Mouse (Mus musculus): ENCODE data around the gene Slc22a3. TPM values are rescaled to one million over a fixed set of nuclear protein-coding genes. Genes with fewer than 3 reads are reported as not detected.

Slc22a3 gene
- total RNA-seq, 2 experiments from 2014 or later, result 1.3 to 2.7 TPM

DNA sequence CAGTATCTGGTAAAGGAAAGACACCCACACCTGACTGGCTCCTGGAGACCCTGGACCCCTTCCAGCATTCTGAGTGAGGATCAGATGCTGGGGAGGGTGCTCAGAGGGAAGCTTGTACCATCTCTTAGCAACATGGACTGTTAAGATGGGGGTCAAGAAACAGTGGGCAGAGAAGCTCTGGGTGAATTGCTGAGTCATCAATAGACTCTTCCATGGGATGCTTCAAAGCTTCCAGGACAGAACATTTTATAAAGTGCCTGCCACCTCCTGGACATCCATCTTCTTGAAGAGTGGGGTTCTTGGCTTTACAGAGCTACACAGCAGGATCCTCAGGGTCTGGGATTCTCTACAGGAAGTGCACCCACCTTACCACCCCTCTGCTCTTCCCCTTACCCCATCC lies 35.0 kb downstream of the Slc22a3 start:
- DNase-seq (ENCODE audit: low spot score in 2 of 2), result no peak

DNA sequence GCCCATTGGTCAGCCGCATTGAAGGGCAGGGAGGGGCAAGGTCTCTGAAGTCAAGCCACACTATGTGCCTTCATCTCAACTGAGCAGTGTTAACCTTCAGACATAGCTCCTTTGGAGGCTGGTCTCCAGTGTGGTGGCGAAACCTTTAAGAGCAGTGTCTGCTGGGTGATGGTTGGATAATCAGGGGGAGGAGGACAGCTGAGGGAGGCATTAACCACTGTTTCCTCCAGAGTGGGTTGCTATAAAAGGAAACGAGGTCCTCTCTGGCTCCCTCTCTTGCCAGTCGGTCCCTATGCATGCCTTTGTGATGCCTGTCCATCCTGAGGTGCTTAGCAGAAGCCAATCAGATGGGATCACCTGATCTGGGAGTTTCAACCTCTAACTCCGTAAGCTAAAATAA lies 38.8 kb downstream of the Slc22a3 start:
- DNase-seq (ENCODE audit: low spot score in 2 of 2), result no peak

DNA sequence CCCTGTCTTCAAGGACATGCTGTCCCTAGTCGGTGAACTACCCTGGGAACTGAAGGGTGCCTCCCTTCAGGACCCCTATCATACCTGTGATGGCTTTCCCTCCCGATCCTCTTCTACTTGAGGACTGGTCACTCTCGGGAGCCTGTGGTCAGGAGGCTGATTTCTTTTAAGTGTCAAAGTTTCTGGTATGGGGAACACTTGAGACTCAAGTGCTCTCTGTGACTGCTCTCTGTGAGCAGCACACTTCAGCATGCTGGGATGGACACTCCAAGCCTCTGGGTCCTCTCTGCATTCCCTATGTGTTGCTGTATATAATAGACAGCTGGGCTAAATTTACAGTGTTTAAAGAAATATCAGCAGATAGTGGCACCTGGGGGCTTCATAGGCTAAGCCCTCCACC lies 39.9 kb downstream of the Slc22a3 start:
- DNase-seq (ENCODE audit: low spot score in 2 of 2), result no peak

DNA sequence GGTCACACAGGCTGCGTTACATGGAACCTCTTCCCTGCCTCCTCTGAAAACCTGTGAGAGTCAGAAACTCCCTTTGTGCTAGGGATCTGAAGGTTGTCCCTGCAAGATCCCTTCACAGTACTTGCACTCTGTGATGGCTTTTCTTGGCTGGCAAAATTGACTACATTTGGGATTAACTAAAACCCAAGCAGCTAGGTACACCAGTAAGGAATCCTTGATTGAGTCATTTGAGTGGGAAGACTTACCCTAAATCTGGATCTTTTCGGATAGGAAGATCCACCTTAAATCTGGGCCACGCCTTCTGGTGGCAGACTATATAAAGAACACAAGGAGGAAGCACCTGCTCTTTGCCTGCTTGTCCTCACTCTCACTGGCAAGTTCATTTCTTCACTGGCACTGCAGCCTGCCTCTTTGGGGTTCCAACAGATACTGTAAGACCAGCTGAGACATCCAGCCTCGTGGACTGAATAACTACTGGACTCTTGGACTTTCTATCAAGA lies 41.0 kb downstream of the Slc22a3 start:
- DNase-seq (ENCODE audit: low spot score in 2 of 2), result no peak

DNA sequence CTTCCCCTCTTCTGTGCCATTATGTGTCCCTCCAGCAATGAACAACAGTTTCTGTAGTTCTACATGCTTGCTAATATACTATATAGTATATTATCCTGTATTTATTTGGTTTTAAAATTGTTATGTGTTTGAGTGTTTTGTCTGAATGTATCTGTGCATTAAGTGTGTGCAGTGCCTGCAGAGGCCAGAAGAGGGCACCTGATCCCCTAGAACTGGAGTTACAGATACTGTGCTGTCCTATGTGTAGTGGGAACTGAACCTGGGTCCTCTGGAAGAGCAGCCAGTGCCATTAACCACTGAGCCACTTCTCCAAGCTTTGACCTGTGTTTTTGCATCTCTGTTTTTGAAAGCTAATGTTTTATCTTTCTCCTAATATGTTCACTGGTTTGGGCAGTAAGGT lies 46.3 kb downstream of the Slc22a3 start:
- DNase-seq (ENCODE audit: low spot score in 2 of 2), result no peak

DNA sequence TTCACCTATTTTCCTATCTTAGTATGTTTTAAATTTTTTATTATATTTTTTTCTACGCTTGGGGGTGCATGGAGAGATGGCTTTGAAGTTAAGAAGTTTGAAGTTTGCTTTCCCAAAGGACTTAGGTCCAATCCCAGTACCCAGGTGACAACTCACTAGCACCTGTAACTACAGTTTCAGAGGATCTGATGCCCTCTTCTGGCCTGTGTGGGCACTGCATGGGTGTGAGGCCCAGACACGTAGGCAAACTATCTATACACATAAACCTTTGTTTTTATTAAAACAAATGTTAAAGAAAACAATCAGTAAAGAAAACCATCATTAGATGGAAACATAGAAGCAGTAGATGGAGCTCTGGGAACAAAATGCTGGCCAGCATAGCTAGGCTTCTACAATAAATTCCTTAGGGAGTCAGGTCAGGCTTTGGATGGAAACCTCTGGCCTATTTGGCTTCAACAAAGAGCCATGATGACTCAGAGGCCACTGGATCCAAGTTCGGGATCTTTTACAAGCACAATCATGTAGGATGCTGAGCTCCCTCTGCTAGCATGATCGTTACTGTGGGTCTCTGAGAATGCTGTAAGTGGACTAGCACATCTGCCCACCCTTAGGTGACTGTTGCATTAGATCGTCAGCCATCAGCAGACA lies 52.2 kb downstream of the Slc22a3 start:
- DNase-seq (ENCODE audit: low spot score in 2 of 2), result peak in 1 of 2 experiments; percentile 18

DNA sequence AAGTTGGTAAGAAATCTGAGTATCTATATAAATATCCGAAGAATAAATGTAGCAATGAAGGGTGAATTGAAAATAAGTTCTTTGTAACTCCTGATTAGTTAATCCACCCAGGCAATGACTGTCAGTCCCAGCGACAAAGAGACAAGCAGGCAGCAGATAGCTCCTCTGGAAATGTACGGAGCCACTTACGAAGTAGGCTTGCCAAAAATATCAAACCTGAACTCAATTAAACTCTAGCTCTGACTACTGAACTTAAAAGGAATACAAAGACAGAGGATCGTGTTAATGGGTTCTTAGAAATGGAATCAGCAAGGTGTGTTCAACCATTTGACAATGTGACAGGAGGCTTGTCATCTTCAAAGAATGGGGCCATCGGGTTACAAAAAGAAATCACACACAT lies 53.8 kb downstream of the Slc22a3 start:
- DNase-seq (ENCODE audit: low spot score in 2 of 2), result no peak

DNA sequence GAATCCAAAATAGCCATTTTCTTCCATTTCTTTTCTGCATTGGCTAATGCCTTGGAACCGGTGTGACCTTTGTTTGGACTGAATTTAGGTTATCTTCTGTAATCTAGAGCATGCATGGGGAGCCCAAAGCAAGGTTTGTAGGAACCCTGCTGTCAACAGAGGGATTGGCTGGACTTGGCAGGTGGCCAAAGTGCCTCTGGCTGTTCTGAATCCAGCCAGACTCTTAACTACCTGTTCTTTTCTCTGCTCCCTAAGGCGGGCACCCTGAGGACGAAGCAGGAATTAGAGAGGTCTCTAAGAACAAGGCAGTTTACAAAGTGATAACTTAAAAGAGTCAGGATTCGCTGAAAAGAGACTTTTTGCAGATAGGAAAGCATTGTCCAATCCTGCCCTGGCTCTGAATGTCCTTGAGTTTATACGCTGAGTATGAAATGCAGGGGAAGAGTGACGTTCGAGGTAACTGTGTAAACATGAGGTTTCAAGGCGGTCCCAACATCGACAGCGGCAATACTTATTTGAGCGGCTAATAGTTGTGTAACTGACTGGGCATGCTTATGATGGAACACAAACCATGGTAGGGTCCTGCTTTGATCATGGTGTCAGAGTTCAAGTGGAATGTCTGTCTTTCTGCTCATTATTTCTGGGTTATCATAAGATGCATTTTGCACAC lies 54.5 kb downstream of the Slc22a3 start:
- no peak for DNase-seq (ENCODE audit: low spot score in 2 of 2)

DNA sequence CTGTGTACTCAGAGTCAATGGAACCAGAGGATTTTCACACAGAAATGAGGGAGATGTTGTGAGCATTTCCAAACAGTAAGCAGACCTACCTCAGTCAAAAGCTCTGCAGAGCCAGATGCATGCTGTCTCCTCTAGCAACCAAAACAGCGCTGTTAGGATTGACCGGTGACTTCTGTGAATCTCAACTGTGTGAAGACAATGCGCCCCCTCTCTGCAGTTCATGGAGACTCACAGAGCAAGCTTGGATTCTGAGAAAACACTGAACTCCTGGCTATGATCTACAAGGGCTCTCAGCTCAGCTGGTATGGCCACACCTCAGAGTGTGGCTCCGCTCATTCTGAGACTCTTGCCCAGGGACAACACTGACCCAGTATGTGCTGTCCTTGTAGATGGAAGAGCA lies 56.3 kb downstream of the Slc22a3 start:
- no peak for DNase-seq (ENCODE audit: low spot score in 2 of 2)

DNA sequence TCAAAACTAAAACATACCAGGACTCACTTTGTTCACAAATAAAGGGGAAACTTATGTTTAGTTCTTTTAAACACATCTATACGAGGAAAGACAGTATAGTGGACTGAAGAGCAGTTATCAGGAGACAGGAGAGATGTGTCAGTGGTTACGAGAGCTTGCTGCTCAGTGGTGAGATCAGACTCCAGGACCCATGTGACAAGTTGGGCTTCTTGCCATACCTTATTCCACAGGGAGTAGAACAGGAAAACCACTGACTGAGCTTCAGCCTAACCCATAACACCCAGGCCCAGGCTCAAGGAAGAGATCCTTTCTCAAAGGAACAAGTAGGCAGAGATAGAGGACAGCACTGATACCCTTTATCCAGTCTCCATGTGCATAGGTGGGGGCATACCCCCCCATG lies 62.9 kb downstream of the Slc22a3 start:
- DNase-seq (ENCODE audit: low spot score in 2 of 2), result no peak

DNA sequence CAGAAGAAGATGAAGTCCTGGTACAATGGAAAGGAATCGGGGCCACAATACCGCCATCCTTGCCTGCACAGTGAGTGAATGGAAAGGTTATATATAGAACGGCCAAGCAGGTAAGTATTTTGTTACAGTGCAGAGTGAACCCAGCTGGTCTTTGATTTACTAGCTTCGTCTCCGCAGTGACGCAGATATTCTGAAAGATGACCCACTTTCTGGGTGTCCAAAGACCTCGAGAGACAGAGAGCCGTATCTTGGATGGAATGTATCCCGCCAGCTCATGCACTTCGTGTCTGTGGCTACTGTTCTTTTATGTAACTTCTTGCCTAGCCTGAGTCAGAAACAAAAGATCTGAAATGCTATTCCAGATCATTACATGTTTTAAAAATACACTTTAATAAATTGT lies 69.7 kb downstream of the Slc22a3 start:
- no peak for DNase-seq (ENCODE audit: low spot score in 2 of 2)

DNA sequence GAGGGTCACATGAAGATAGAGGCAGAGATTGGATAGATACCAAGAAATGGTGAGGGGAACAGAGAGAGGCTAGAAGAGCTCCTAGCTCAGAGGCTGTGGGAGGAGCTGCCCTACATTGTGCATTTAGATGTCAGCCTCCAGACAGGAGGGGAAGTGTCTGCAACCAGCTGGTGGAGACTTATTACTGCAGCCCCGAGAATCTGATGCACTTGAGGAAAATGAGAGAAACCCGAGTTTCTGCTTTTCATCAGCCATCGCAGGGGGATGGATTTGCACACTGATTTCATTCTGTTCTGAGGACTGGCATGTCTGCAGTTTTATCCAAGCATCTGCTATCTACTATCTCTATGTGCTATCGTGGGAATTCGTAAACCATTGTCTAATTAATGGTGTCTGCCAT lies 75.8 kb downstream of the Slc22a3 start:
- DNase-seq (ENCODE audit: low spot score in 2 of 2), result no peak

DNA sequence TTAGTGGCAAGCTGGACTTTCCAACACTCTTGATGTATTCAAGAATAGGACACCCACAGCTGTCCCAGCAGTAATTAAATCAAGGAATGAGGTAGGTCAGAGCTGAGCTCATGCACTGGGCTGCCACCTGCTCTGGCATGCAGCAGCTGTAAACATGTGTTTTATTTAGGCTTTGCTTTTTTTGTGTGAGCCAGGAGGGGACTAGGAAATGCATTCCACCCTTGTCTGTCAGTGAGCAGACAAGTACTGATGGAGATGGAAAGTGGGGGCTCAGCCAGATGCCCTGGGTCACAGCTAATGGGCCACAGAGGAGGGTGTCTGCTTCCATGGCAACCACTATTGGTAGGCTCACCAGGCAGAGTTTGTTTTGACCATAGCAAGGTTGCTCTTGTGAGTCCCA lies 79.1 kb downstream of the Slc22a3 start:
- no peak for DNase-seq (ENCODE audit: low spot score in 2 of 2)

DNA sequence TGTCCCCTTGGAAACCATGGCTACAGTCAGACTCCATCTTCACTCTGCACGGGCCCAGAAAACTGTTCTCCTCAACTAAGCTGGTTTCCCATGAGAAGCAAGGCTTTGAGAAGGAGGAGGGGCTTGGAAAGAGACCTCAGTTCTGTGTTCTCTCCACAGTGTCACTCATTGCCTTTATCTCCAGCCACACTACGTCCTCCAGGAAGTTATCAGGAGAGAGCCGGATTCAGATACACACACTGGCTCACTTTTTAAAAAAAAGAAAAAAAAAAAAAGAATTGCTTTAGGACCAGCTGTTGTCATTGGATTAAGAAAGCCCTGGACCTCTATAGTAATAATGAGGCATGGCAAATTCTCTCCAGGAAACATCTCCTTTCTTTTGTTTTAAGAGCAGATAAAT lies 80.3 kb downstream of the Slc22a3 start:
- no peak for DNase-seq (ENCODE audit: low spot score in 2 of 2)

DNA sequence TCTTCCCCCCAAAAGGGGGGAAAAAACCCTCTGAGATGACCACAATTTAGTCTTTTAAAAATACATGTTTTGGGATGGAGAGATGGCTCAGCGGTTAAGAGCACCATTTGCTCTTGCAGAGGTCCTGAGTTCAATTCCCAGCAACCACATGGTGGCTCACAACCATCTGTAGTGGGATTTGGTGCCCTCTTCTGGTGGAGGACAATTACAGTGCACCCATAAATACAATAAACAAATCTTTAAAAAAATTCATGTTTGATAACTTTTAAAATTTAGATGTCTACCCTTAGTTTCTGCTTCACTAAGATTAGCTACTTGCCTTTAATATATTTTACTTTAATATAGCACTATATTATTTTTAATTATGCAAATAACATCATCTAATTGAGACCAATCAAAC lies 85.4 kb downstream of the Slc22a3 start:
- no peak for DNase-seq (ENCODE audit: low spot score in 2 of 2)

DNA sequence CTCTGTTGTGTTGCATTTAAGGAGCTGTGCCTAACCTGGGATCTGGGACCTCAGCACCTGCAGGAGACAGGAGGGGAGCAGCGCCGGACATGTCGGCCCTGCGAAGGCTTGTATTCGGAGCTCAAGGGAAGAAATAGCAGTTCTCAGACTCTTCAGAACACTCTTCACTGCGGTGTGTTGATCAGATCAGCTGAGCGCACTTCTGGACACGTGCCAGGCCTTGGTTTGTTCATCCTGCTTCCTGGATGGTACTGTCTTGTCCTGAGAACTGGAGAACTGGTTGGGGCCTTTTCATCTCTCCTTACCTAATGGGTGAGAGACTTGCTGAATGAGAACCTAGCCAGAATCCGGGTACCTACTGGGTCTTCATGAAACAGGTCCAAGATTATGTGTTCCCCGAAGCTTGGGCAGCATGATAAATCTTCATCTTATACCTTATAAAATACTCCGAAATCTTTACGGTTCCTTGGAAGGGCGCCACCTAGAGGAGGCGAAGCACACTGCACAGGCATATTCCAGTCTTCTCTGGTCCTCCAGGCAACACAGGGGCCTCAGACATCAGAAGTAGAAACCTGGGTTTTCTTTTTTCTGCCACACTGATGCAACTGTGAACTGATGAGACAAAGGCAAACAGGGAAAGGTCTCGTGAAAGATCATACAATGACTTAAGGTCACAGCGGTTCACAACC lies 86.5 kb downstream of the Slc22a3 start:
- DNase-seq (ENCODE audit: low spot score in 2 of 2), result no peak

DNA sequence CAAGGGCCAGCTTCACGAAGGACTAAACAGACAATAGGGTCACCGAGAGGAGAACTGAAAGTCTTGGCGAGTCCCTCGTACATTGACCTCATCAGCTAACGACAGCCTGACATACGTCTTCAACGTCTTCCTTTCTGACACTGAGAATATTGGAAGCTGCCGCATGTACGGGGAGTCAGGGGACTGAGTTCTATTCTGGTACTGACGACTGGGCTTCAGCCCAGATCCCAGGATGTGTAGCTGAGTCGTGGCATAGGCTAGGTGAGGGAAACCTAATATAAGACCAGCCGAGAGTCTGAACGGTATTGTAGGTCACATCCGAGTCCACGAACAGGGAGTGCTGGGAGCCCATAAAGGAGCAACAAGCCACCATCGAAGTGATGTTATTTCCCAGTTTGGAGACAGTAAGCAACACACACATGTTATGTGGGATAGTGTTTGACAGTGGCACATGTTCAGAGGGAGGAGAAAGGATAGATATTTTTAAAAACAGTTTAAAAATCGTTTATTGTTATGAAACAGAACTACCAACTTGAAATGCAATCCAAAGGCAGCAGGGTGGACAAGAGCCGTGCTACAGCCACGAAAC lies 87.9 kb downstream of the Slc22a3 start:
- DNase-seq (ENCODE audit: low spot score in 2 of 2), result no peak

DNA sequence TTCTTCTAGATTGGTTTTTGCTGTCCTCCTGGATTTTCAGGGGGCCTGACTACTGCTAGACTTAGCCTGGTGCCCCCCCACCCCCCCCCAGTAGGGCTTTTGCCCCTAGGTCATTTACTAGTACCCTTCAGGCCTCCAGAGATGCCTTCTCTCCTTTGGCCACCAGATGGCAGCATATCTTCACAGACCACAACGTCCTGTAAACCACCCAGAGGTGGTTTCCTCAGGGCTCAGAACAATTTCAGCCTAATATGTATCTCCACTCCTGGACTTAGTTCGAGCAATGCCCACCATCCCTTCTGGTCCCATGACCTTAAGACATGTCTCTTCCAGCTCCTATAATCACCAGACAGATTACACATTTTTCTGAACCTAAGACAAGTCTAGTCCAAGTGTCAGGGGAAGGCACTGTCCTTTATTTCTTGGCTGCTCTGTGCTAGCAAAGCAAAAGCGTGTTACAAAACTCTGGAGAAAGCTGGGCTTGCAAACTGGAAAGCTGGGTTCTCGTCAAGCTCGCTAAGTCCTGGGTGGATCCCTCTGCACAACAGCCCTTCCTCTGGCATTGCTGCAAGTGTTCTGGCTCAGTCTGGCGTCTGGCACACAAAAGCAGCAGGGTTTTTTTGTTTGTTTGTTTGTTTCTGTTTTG lies 91.1 kb downstream of the Slc22a3 start:
- DNase-seq (ENCODE audit: low spot score in 2 of 2), result peak; percentile 61 to 79

DNA sequence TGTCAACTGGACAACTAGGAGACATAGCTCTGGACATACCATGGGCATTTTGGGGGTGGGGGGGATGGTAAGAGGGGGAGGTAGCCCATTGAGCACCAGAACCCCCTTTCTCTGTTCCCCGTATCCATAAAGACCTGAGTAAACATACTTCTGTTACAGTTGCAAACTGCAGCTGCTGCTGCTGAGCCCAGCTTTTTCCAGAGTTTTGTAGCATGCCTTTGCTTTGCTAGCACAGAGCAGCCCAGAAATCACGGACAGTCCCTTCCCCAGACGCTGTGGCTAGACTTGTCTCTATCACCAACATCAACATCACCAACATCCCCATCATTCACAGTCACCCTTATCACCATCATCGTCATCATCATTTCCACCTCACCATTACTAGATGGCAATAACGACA lies 91.8 kb downstream of the Slc22a3 start:
- no peak for DNase-seq (ENCODE audit: low spot score in 2 of 2)

DNA sequence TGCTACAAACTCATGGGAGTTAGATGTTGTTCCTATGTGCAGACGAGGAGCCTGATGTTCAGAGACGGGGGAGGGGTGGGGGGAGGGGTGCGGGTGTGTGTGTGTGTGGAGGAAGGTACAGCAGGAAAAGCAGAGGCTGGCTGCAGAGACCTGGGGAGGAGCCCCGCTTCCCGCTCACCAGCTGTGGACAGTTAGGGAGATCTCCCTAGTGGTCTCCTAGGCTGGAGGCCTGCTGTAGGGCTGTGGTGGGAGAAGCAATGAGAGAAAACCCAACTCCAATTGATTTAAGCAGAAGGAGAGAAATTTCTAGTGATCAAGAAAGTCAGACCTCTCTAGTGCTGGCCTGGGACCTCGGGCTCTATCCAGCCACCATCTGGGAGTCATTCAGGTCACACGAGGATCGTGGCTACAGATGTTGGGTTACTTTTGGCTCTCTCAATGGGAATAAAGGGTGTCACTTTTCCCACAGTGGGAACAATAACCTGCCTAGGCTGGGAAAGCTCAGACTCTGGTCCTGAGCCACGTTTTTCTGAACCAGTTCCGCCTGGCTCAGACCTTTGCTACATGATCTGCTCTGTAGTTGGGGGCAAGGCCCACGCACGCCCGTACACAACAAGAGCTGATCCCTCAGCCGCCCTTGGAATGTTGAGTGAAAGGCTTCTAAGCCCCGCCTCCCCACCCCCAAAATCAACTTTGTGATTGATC lies 92.3 kb downstream of the Slc22a3 start:
- DNase-seq (ENCODE audit: low spot score in 2 of 2), result peak in 1 of 2 experiments; percentile 46

DNA sequence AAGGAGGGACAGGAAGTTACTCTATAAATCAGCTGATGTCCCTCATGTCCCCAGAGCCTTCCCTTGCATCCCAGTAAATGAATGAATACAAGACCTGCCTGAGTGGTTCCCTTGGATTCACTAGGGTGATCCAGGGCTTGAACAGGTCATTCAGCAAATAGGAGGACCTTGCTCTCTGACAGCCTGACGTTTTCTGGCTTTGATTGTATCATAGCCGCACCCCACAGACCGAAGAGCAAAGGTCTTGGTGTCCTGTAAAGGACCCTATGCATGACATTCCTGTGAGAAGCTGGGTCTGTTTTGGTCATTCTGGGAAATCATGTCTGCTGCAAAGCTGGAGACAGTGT lies 94.6 kb downstream of the Slc22a3 start:
- DNase-seq (ENCODE audit: low spot score in 2 of 2), result no peak
